Mouse (Mus musculus) heart, postnatal 14 days (tissue): ENCODE data around the gene Hesx1. TPM values are rescaled to one million over a fixed set of nuclear protein-coding genes. Genes with fewer than 3 reads are reported as not detected.

Experiments
- DNase-seq, 2 experiments: peaks; one replicate each; pipeline ENCODE4 v3.0.0; 2021 to 2022
- intact Hi-C: fragments of 180-260 bp; cut with DNase I; formaldehyde crosslinking; loops from one replicate; pipeline ENCODE4 v1.15.1; 2025
- total RNA-seq, 2 experiments: library from RNA; stranded (reverse); gene quantifications; 2 replicates each; pipeline ENCODE4 v1.2.3; 2021

Gene Hesx1
- total RNA-seq, 2 experiments from 2014 or later, result not detected

DNA sequence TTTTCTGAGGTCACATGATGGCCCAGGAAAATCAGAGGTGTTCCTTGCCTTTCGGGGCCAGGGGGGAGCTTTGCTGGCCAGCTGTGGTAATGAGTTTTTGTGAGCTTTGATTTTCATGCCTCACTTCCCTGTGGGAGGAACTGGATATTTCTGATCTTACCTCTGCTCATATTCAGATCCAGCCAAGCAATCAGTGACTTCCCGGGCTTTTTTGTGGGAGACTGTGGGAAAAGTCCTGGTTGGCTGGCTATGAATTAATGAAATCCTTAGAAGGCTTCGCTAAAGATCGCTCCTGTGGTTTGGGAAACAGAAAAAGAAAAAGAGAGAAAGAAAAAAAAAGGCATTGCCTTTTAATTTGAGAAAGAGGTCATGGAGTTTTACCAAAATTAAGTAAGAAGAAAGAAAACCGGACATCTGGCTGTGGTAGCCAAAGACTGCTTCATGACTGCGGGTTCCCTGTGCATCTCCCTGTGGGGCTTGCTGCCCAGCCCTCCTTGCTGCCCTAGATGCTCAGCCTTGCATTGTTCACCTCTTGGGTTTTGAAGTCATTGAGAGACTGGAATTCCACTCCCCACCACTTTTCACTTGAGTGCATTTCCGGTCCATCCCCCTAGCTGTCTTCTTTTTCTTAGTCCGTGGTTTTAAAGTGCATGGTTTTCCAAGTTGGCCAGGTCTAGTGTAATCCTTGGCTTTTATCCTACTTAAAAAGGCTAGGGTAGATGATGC is 54.2 kb downstream of the Hesx1 start:
- no peak for DNase-seq
- intact Hi-C loops, result loop anchor here (10.0 kb wide), 1 partner anchor 376 kb away; the partner anchor contains the start of gene Fam208a

DNA sequence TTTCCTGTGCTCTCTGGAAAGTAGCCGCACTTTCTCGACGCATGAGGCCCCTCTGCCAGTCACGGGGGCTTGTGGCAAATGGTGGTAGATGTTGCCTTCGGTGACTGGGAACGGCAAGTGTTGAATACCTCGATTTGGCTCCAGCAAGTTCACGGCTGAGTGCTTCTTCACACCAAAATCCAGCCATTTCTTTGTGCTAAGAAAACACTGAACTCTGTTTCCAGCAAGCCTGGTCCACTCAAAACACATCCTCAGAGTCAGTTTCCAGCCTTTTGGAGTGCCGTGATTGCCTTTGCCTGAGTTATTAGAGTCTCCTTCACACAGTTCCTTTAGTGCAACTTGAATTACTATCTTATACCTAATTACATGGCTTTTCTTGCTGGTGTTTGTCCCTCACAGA is 55.8 kb downstream of the Hesx1 start:
- no peak for DNase-seq
- intact Hi-C loops, result no loop called here

DNA sequence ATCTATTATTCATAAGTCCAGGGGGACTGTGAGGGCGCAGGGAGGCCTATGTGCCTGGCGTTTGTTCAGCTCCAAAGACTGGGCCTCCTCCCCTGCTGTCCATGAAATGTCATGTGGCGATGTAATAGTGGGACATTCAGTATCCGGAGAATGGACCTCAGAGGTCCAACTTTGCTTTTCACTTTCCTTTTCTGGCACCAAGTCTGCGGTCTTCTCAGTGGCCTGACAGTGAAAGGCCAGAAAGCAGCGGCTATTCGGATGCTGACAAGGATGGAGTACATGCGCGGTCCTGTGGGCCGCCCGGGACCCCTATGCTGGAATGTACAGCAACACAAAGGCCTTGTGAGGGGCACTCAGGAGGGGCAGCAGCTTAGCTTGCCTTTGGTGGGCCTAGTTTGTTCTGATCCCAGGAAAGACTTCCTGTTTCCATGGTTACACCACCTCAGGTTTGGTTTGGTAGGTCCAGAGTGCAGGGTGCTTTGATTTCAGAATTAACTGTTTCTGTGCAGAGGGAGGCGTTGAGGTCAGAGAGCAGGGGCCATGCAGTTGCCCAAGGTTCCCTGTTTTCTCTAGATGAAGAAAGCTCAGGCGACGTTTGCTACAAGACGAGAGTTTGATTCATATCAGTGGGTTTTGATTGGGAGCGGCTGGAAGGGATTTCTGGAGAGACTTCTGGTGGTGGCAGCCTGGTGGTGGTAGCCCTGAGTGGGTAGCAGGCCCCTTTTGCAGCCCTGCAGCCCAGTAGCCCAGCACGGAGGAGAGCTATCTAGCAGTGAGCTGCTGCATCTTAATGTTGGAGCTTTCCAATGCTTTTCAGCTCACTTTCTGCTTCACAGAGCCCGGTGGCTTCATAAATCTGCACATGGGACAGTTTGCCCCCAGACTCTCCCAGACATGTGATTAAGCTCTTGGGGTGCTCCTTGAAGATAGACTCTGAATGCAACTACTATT is 56.6 kb downstream of the Hesx1 start:
- no peak for DNase-seq
- intact Hi-C loops, result no loop called here

DNA sequence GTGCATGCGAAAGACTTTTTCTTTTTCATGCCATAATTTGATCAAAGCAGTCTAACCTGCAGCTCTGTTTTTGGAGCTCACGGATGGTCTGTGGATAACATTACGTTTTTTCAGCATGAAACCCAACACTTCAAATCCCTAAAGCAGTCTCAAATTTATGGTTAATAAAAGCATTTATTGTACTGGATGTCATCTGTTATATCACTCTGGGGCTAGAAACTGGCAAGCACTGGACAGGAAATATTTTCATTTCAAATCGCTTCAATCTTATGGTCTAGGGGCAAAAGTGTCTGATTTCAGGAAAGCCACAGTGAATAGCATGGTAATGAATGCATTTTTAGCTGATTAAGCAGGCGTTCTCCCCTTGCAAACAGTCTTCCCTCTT is 57.3 kb downstream of the Hesx1 start:
- intact Hi-C loops, result no loop called here
- DNase-seq, result no peak

Other genes starting within 250 kb of the Hesx1 start
- 10 to 100 TPM; 53.5 to 61.3 TPM for gene Asb14, start 99.9 kb upstream of the Hesx1 start, total RNA-seq
- 10 to 100 TPM; 22.9 TPM for gene Appl1, start 23.2 kb upstream of the Hesx1 start, total RNA-seq
- gene Il17rd, start 44.5 kb downstream of the Hesx1 start, total RNA-seq, result 1 to 10 TPM; 6.5 to 7.2 TPM
- 10 to 100 TPM; 30.6 to 32.1 TPM for gene Arhgef3, start 120.5 kb downstream of the Hesx1 start, total RNA-seq